22 mouse cellular contexts compared by ENCODE assay signal in the genomic region with DNA sequence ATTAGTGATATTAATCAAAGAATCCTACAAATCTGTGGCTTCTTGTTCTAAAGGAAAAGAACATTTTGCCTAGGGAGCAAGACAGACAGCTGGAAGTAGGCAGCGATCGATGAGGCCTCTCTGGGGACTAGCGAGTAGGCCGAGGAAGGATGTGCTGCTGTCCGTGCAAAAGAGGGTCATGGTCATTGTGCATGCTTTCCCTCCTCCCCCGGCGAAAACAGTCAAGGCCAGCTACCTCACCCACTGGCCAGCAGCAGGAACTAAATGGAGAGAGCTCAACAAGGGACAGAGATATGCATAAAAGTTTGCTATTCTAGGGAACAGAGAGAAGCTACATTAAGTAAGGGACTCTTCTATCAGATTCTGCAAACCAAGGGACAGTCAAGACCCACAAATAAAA. TPM values are rescaled to one million over a fixed set of nuclear protein-coding genes. Genes with fewer than 3 reads are reported as not detected.
DNase-seq lines count a peak whose midpoint lies in the region; ATAC-seq lines count a peak whose summit lies in the region.
"Had no signal": no experiment of that assay in that cellular context is flagged by ENCODE, and none has a peak within 500 bp of the region (broad histone marks: within the 10 kb centered on the region; RNA-seq: fewer than 3 reads in every experiment).

No protein-coding gene starts in this region.

- no peak for ATAC-seq in monocyte, adult 5-6 weeks (replicated peaks; ENCODE audit: insufficient number of reproducible peaks, low FRiP score, low TSS enrichment, poor library complexity, severe bottlenecking)
- ATAC-seq: activated CD4-positive, CD25-positive, alpha-beta regulatory T cell, adult 4 months; CD4-positive, CD25-positive, alpha-beta regulatory T cell, adult 4 months; forebrain, embryonic 14.5 days; forebrain, embryonic 16.5 days; Patski had no signal

- peak; percentile 84 to 89 for DNase-seq in adrenal gland, adult (ENCODE audit: inconsistent age in 2 of 2, low spot score in 1 of 2)
- DNase-seq in adrenal gland, postnatal 4 days (ENCODE audit: low spot score in 2 of 2) = no peak
- DNase-seq in adrenal gland, adult 2 months = peak; percentile 83
- peak; percentile 33 for DNase-seq in adrenal gland, postnatal 10 days
- DNase-seq in adrenal gland, postnatal 25 days = peak; percentile 50
- no peak for DNase-seq in lung, postnatal 10 days
- DNase-seq in urinary bladder, postnatal 10 days (ENCODE audit: low spot score) = no peak
- DNase-seq: B cell, adult 2 months; cerebellum, adult 11-12 months; cerebellum, adult 2 months; cerebellum, adult 9-10 months; cerebellum, postnatal 10 days; cerebellum, postnatal 25 days had no signal

RNA-seq across cellular contexts. Expression of a gene that starts 39.1 kb away (rescaled TPM):
- under 1 TPM; 0.59 to 0.87 TPM for total RNA-seq in adrenal gland, postnatal 4 days (2021)
- total RNA-seq in adrenal gland, adult 2 months (2021) = under 1 TPM; 0.17 to 0.69 TPM
- polyA plus RNA-seq in adrenal gland, adult 2 months (2012; rRNA removed) = 0.19 and 0.28 TPM in 2 replicates
- total RNA-seq in adrenal gland, postnatal 10 days (2021) = under 1 TPM; 0.27 to 0.30 TPM
- total RNA-seq in adrenal gland, postnatal 25 days (2021) = 0.21 and 0.57 TPM in 2 replicates
- not detected in 3 replicates for total RNA-seq in monocyte, adult 5-6 weeks (2017)
- total RNA-seq: CH12.LX had no signal
- polyA plus RNA-seq: erythroblast, embryonic 14.5 days; G1E had no signal

RNA-seq across cellular contexts. Expression of a gene that starts 50.6 kb away (rescaled TPM):
- total RNA-seq in adrenal gland, postnatal 4 days (2021) = 100 to 1,000 TPM; 197 to 217 TPM
- 100 to 1,000 TPM; 153 to 218 TPM for total RNA-seq in adrenal gland, adult 2 months (2021)
- 14.0 and 18.3 TPM in 2 replicates for polyA plus RNA-seq in adrenal gland, adult 2 months (2012; rRNA removed)
- total RNA-seq in adrenal gland, postnatal 10 days (2021) = 100 to 1,000 TPM; 159 to 179 TPM
- 156 TPM in 2 replicates for total RNA-seq in adrenal gland, postnatal 25 days (2021)
- 231 to 298 TPM (median 241 TPM) in 3 replicates for total RNA-seq in monocyte, adult 5-6 weeks (2017)

Comparison
In these comparisons a context has a peak if more than half of its experiments do, and no peak if none do; other contexts are left out.
1. DNase-seq: peak in adrenal gland, adult (2 of 2), adrenal gland, adult 2 months (single experiment), adrenal gland, postnatal 10 days (single experiment) and adrenal gland, postnatal 25 days (single experiment); none in adrenal gland, postnatal 4 days (0 of 2), lung, postnatal 10 days (single experiment) and urinary bladder, postnatal 10 days (single experiment).